Mouse (Mus musculus) heart, embryonic 16.5 days (tissue): Measurements from ENCODE around the gene Rcor3. TPM values are rescaled to one million over a fixed set of nuclear protein-coding genes. Genes with fewer than 3 reads are reported as not detected.

Source experiments
- ATAC-seq: fragments of 200-750 bp; cut with Nextera tagmentation; replicated peaks from 2 replicates; pipeline ENCODE4 v1.8.0; 2017; ENCODE audit warnings: moderate number of reproducible peaks; ENCODE audit not compliant: insufficient read depth, low FRiP score; ENCODE audit errors: extremely low read depth
- H3K27ac ChIP-seq: fragments of 300-500 bp; sonication (generic); 2 replicates; pipeline ENCODE4 v1.5.1; 2014; ENCODE audit warnings: mild to moderate bottlenecking, low read length, control low read depth, moderate library complexity
- H3K27me3 ChIP-seq: fragments of 300-500 bp; sonication (generic); 2 replicates; pipeline ENCODE4 v1.6.1; 2014; ENCODE audit warnings: low read length, mixed read lengths; ENCODE audit not compliant: control insufficient read depth, insufficient read depth
- H3K36me3 ChIP-seq: fragments of 300-500 bp; sonication (generic); 2 replicates; pipeline ENCODE4 v1.6.1; 2014; ENCODE audit not compliant: control insufficient read depth, insufficient read depth
- H3K4me1 ChIP-seq: fragments of 300-500 bp; sonication (generic); 2 replicates; pipeline ENCODE4 v1.6.1; 2014; ENCODE audit warnings: low read length, mixed read lengths; ENCODE audit not compliant: control insufficient read depth, insufficient read depth
- H3K4me2 ChIP-seq: fragments of 300-500 bp; sonication (generic); 2 replicates; pipeline ENCODE4 v1.6.1; 2014; ENCODE audit warnings: low read depth, mild to moderate bottlenecking, control low read depth, low read length
- H3K4me3 ChIP-seq: fragments of 300-500 bp; sonication (generic); 2 replicates; pipeline ENCODE4 v1.5.1; 2014; ENCODE audit warnings: mild to moderate bottlenecking, control low read depth, low read length
- H3K9ac ChIP-seq: fragments of 300-500 bp; sonication (generic); 2 replicates; pipeline ENCODE4 v1.6.1; 2014; ENCODE audit warnings: low read length, control low read depth
- H3K9me3 ChIP-seq: fragments of 300-500 bp; sonication (generic); replicated peaks from 2 replicates; pipeline ENCODE4 v1.6.1; 2016; ENCODE audit warnings: low read length; ENCODE audit not compliant: control insufficient read depth
- WGBS: fragments of 180-500 bp; shearing (Covaris S2); extraction: QIAGEN DNeasy Blood & Tissue Kit; methylation state at CpG from one replicate; pipeline ENCODE4 v1.1.7; 2014; 5-methylcytosine and 5-hydroxymethylcytosine counted together
- polyA plus RNA-seq: library from polyadenylated mRNA; unstranded; fragments of >200 nt; fragmentation: Nextera tagmentation; extraction: Ambion mirVana; gene quantifications from 2 replicates; pipeline ENCODE4 v1.2.1, GENCODE M21; 2015

The Rcor3 gene
- polyA plus RNA-seq, 1 experiment from 2014 or later: 33.1 TPM

- no peak for ATAC-seq
- 64% methylated on average over 6 of the region's 6 CpGs for WGBS
- H3K27ac ChIP-seq: peak overlapping the region; percentile 44; the same call in 1 of the 2 replicates
These were observed 34.7 kb downstream of the Rcor3 start for GRCm38 (mm10) chr1:192103176-192103575.

GRCm38 (mm10) chr1:192101359-192101758, 36.5 kb downstream of the Rcor3 start:
- Histone ChIP-seq H3K9ac (no peak overlapping the region), H3K4me1 (peaks cover 9% of the 10 kb centered on the region), H3K4me3 (no peak overlapping the region), H3K4me2 (no peak overlapping the region), H3K27ac (no peak overlapping the region), H3K9me3 (no peaks in the 10 kb centered on the region), H3K36me3 (peaks cover 29% of the 10 kb centered on the region), H3K27me3 (no peaks in the 10 kb centered on the region)
- no peak for ATAC-seq
- 67% methylated on average over 8 of the region's 8 CpGs for WGBS

More at GRCm38 (mm10) chr1:192103176-192103575, 34.7 kb downstream of the Rcor3 start:
- H3K9ac ChIP-seq: no peak overlapping the region
- H3K4me1 ChIP-seq: peaks cover 9% of the 10 kb centered on the region
- no peaks in the 10 kb centered on the region for H3K9me3 ChIP-seq
- H3K27me3 ChIP-seq: no peaks in the 10 kb centered on the region
- H3K36me3 ChIP-seq: peaks cover 26% of the 10 kb centered on the region
- H3K4me3 ChIP-seq: no peak overlapping the region
- no peak overlapping the region for H3K4me2 ChIP-seq

- H3K36me3 ChIP-seq: peaks cover 27% of the 10 kb centered on the region
- H3K27me3 ChIP-seq: no peaks in the 10 kb centered on the region
- H3K4me3 ChIP-seq: no peak overlapping the region
- H3K9me3 ChIP-seq: no peaks in the 10 kb centered on the region
- H3K27ac ChIP-seq: no peak overlapping the region
- no peak overlapping the region for H3K4me2 ChIP-seq
- no peak for ATAC-seq
- H3K9ac ChIP-seq: no peak overlapping the region
- WGBS: 91% methylated on average over 11 of the region's 11 CpGs
- H3K4me1 ChIP-seq: peaks cover 7% of the 10 kb centered on the region
These were observed 37.1 kb downstream of the Rcor3 start for GRCm38 (mm10) chr1:192100742-192101141.

GRCm38 (mm10) chr1:192095626-192096025, 42.2 kb downstream of the Rcor3 start:
- H3K4me3 ChIP-seq: no peak overlapping the region
- H3K4me1 ChIP-seq: peaks cover 6% of the 10 kb centered on the region; the same call in 1 of the 2 replicates
- H3K27me3 ChIP-seq: no peaks in the 10 kb centered on the region
- H3K27ac ChIP-seq: no peak overlapping the region
- peaks cover 13% of the 10 kb centered on the region for H3K36me3 ChIP-seq
- no peak overlapping the region for H3K9ac ChIP-seq
- ATAC-seq: no peak
- H3K9me3 ChIP-seq: no peaks in the 10 kb centered on the region
- no peak overlapping the region for H3K4me2 ChIP-seq
- 84% methylated on average over 5 of the region's 5 CpGs for WGBS

GRCm38 (mm10) chr1:192094451-192095170, 43.3 kb downstream of the Rcor3 start:
- Histone ChIP-seq H3K4me1 (peaks cover 7% of the 10 kb centered on the region; the same call in 1 of the 2 replicates), H3K9me3 (no peaks in the 10 kb centered on the region), H3K4me3 (no peak overlapping the region), H3K9ac (no peak overlapping the region), H3K27ac (no peak overlapping the region), H3K27me3 (no peaks in the 10 kb centered on the region), H3K36me3 (peaks cover 10% of the 10 kb centered on the region; the same call in 1 of the 2 replicates), H3K4me2 (no peak overlapping the region)
- no peak for ATAC-seq
- 49% methylated on average over 13 of the region's 13 CpGs for WGBS

- Histone ChIP-seq H3K9ac (0 out of 2 replicates have a peak overlapping the region, but pooled peaks have one; percentile 88), H3K36me3 (peaks cover 3% of the 10 kb centered on the region; the same call in 1 of the 2 replicates), H3K4me1 (peaks cover 12% of the 10 kb centered on the region; the same call in 1 of the 2 replicates), H3K27me3 (no peaks in the 10 kb centered on the region), H3K27ac (peak overlapping the region; percentile 83), H3K4me3 (peak overlapping the region; percentile 78), H3K4me2 (peak overlapping the region; percentile 87), H3K9me3 (no peaks in the 10 kb centered on the region)
- WGBS: 29% methylated on average over 16 of the region's 16 CpGs
- peak; percentile 80 for ATAC-seq
These were observed 44.8 kb downstream of the Rcor3 start for GRCm38 (mm10) chr1:192092879-192093660.

- Histone ChIP-seq H3K4me2 (peak within 1 kb of the TSS; percentile 87), H3K9me3 (no peaks in the 10 kb centered on the region), H3K4me1 (peaks cover 14% of the 10 kb centered on the region), H3K36me3 (no peaks in the 10 kb centered on the region), H3K4me3 (peak within 1 kb of the TSS; percentile 78), H3K27me3 (no peaks in the 10 kb centered on the region), H3K9ac (peak within 1 kb of the TSS; percentile 88), H3K27ac (peak within 1 kb of the TSS; percentile 83)
- 2% methylated on average over 63 of the region's 63 CpGs for whole genome bisulfite sequencing
- ATAC-seq: peak; percentile 98
These were observed 45.8 kb downstream of the Rcor3 start, which contains the start of gene Traf5 for GRCm38 (mm10) chr1:192091806-192092772. Traf5 (minus strand) TSS chr1:192092559.
